Mouse (Mus musculus) stomach, postnatal 0 days (tissue): ENCODE data around the gene Nmt1.

Source experiments
- CTCF ChIP-seq: IDR thresholded peaks from 2 replicates; pipeline ENCODE4 v1.5.1; 2016; ENCODE audit warnings: antibody characterized with exemption, low read depth, mild to moderate bottlenecking, moderate library complexity
- EP300 ChIP-seq: optimal IDR thresholded peaks from 2 replicates; pipeline ENCODE3; 2016; ENCODE audit warnings: antibody characterized with exemption

- TF ChIP-seq CTCF (no peak), EP300 (no peak)
Measured at GRCm38 (mm10) chr11:103007001-103007340, 21.0 kb upstream of the Nmt1 start.
